Comparison of ENCODE assay signal across 9 mouse cellular contexts in the genomic region with DNA sequence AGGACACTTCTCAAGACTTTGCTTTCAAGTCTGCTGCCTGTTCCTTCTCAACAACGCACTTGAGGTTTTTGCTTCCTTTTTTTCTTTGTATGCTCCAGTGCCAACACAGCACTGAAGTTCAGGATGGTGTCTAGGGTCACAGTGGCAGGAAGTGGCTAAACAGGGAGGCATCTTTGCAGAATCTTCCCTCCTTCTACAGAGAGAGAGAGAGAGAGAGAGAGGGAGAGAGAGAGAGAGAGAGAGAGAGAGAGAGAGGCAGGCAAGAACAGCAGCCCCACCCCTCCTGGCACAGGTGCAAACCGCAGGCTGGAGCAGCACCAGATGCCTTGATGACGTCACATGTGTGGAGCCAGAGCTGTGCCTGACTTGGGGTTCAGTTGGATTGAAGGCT.
A peak's percentile ranks its signal among the peaks of the same experiment; 100 is the strongest.
DNase-seq lines count a peak whose midpoint lies in the region; ATAC-seq and TF ChIP-seq lines count a peak whose summit lies in the region.
"Had no signal": no experiment of that assay in that cellular context is flagged by ENCODE, and none has a peak within 500 bp of the region (broad histone marks: within the 10 kb centered on the region; RNA-seq: fewer than 3 reads in every experiment).

No protein-coding gene starts in this region.

- no peak for ATAC-seq in embryonic facial prominence, embryonic 13.5 days (ENCODE audit: insufficient number of reproducible peaks, insufficient read depth, low FRiP score, low TSS enrichment, low read depth)
- no peak; the same call in 1 of the 2 replicates for ATAC-seq in heart, embryonic 16.5 days (replicated peaks; ENCODE audit: extremely low read depth, insufficient read depth, low FRiP score)
- peak; percentile 73 for ATAC-seq in kidney, postnatal 0 days (replicated peaks; ENCODE audit: low FRiP score, low read depth)
- ATAC-seq in stomach, embryonic 15.5 days (ENCODE audit: insufficient read depth, low FRiP score, low read depth) = 0 out of 2 replicates have a peak, but pooled peaks have one; percentile 55
- ATAC-seq in monocyte, adult 5-6 weeks (replicated peaks; ENCODE audit: insufficient number of reproducible peaks, low FRiP score, low TSS enrichment, poor library complexity, severe bottlenecking) = no peak

- DNase-seq in right cerebral cortex, adult 2 months (ENCODE audit: low spot score in 2 of 2) = peak; percentile 27 to 32
- no peak for DNase-seq in right cerebral cortex, postnatal 25 days
- DNase-seq in kidney, postnatal 0 days (ENCODE audit: low spot score) = peak; percentile 70
- DNase-seq in lung, adult 2 months = peak; percentile 87

- 17% methylated on average over 3 of the region's 3 CpGs for WGBS in embryonic facial prominence, embryonic 13.5 days
- WGBS in heart, embryonic 16.5 days = 13% methylated on average over 3 of the region's 3 CpGs
- WGBS in kidney, postnatal 0 days = 12% methylated on average over 3 of the region's 3 CpGs
- 6% methylated on average over 3 of the region's 3 CpGs for WGBS in lung, adult 2 months
- WGBS in stomach, embryonic 15.5 days = 8% methylated on average over 3 of the region's 3 CpGs

- H3K9me3 ChIP-seq in embryonic facial prominence, embryonic 13.5 days = peaks cover 4% of the 10 kb centered on the region; the same call in 1 of the 2 replicates
- peaks cover 5% of the 10 kb centered on the region for H3K9me3 ChIP-seq in heart, embryonic 16.5 days (replicated peaks; ENCODE audit: control insufficient read depth, low read length)
- H3K9me3 ChIP-seq in kidney, postnatal 0 days (replicated peaks; ENCODE audit: low read length) = no peaks in the 10 kb centered on the region
- H3K9me3 ChIP-seq in stomach, embryonic 15.5 days = no peaks in the 10 kb centered on the region

- no peak for TF ChIP-seq POLR2A in lung, adult 2 months (IDR thresholded peaks at IDR 0.05; ENCODE audit: borderline replicate concordance, extremely low read depth, low read depth, low read length)

- peaks cover 25% of the 10 kb centered on the region for H3K4me1 ChIP-seq in embryonic facial prominence, embryonic 13.5 days
- H3K4me1 ChIP-seq in heart, embryonic 16.5 days (ENCODE audit: control insufficient read depth, insufficient read depth, low read length) = peaks cover 41% of the 10 kb centered on the region
- H3K4me1 ChIP-seq in kidney, postnatal 0 days (replicated peaks; ENCODE audit: insufficient read depth, low read length) = peaks cover 15% of the 10 kb centered on the region
- peaks cover 9% of the 10 kb centered on the region for H3K4me1 ChIP-seq in lung, adult 2 months (ENCODE audit: control insufficient read depth, insufficient read depth, low read length)
- peaks cover 22% of the 10 kb centered on the region for H3K4me1 ChIP-seq in stomach, embryonic 15.5 days

- H3K36me3 ChIP-seq in embryonic facial prominence, embryonic 13.5 days = no peaks in the 10 kb centered on the region
- H3K36me3 ChIP-seq in heart, embryonic 16.5 days (ENCODE audit: control insufficient read depth, insufficient read depth) = no peaks in the 10 kb centered on the region
- no peaks in the 10 kb centered on the region for H3K36me3 ChIP-seq in kidney, postnatal 0 days (ENCODE audit: insufficient read depth, low read length)
- no peaks in the 10 kb centered on the region for H3K36me3 ChIP-seq in stomach, embryonic 15.5 days
- H3K36me3 ChIP-seq: neural tube, embryonic 12.5 days had no signal

- H3K27ac ChIP-seq in embryonic facial prominence, embryonic 13.5 days = peak overlapping the region; percentile 74; the same call in 1 of the 2 replicates
- peak overlapping the region; percentile 37 for H3K27ac ChIP-seq in heart, embryonic 16.5 days (ENCODE audit: low read length)
- H3K27ac ChIP-seq in kidney, postnatal 0 days = peak overlapping the region; percentile 74
- peak overlapping the region; percentile 76; the same call in 1 of the 2 replicates for H3K27ac ChIP-seq in stomach, embryonic 15.5 days
- H3K27ac ChIP-seq: neural tube, embryonic 12.5 days had no signal

- TF ChIP-seq CTCF in kidney, postnatal 0 days (IDR thresholded peaks at IDR 0.05; ENCODE audit: low read depth) = no peak
- TF ChIP-seq CTCF in lung, adult 2 months (IDR thresholded peaks at IDR 0.05; ENCODE audit: insufficient read depth, low read length) = no peak

- H3K9ac ChIP-seq in embryonic facial prominence, embryonic 13.5 days = no peak overlapping the region
- peak overlapping the region; percentile 51 for H3K9ac ChIP-seq in heart, embryonic 16.5 days (ENCODE audit: low read length)
- no peak overlapping the region for H3K9ac ChIP-seq in kidney, postnatal 0 days (ENCODE audit: low read depth, low read length)
- H3K9ac ChIP-seq in stomach, embryonic 15.5 days = no peak overlapping the region
- H3K9ac ChIP-seq: neural tube, embryonic 12.5 days had no signal

- H3K4me2 ChIP-seq in embryonic facial prominence, embryonic 13.5 days = peak overlapping the region; percentile 22; the same call in 1 of the 2 replicates
- H3K4me2 ChIP-seq in heart, embryonic 16.5 days (ENCODE audit: low read depth, low read length) = peak overlapping the region; percentile 11; the same call in 1 of the 2 replicates
- H3K4me2 ChIP-seq in kidney, postnatal 0 days (ENCODE audit: low read length) = peak overlapping the region; percentile 6; the same call in 1 of the 2 replicates
- H3K4me2 ChIP-seq in stomach, embryonic 15.5 days = peak overlapping the region; percentile 35; the same call in 1 of the 2 replicates
- H3K4me2 ChIP-seq: neural tube, embryonic 12.5 days had no signal

- no peak overlapping the region for H3K4me3 ChIP-seq in embryonic facial prominence, embryonic 13.5 days
- no peak overlapping the region for H3K4me3 ChIP-seq in heart, embryonic 16.5 days (ENCODE audit: low read length)
- no peak overlapping the region for H3K4me3 ChIP-seq in kidney, postnatal 0 days (replicated peaks; ENCODE audit: low read depth, low read length)
- no peak overlapping the region for H3K4me3 ChIP-seq in lung, adult 2 months (replicated peaks; ENCODE audit: extremely low read depth, low read depth, low read length)
- no peak overlapping the region for H3K4me3 ChIP-seq in stomach, embryonic 15.5 days (replicated peaks)
- H3K4me3 ChIP-seq: neural tube, embryonic 12.5 days had no signal

- H3K27me3 ChIP-seq in embryonic facial prominence, embryonic 13.5 days = no peaks in the 10 kb centered on the region
- no peaks in the 10 kb centered on the region for H3K27me3 ChIP-seq in heart, embryonic 16.5 days (ENCODE audit: control insufficient read depth, insufficient read depth, low read length)
- H3K27me3 ChIP-seq in kidney, postnatal 0 days (ENCODE audit: insufficient read depth, low read length) = no peaks in the 10 kb centered on the region
- no peaks in the 10 kb centered on the region for H3K27me3 ChIP-seq in stomach, embryonic 15.5 days (replicated peaks)
- H3K27me3 ChIP-seq: neural tube, embryonic 12.5 days had no signal

Comparison
In these comparisons a context has a peak if more than half of its experiments do, and no peak if none do; other contexts are left out.
1. ATAC-seq: peak in kidney, postnatal 0 days (single experiment) and stomach, embryonic 15.5 days (single experiment); none in embryonic facial prominence, embryonic 13.5 days (single experiment), heart, embryonic 16.5 days (single experiment) and monocyte, adult 5-6 weeks (single experiment).
2. Peak in every context shown above with its lines, with median percentiles within 50 percentile points of each other: H3K27ac ChIP-seq and H3K4me2 ChIP-seq.